Mouse (Mus musculus) CD8-positive naive resting alpha-beta T cell, adult 57 days (primary cell): Measurements from ENCODE around the gene Hist2h2ab. TPM values are rescaled to one million over a fixed set of nuclear protein-coding genes. Genes with fewer than 3 reads are reported as not detected.

Source experiments
- total RNA-seq: library from RNA; stranded (reverse); gene quantifications from one replicate; pipeline ENCODE4 v1.2.4, GENCODE M21; 2023

Hist2h2ab gene
- 1.8 TPM for total RNA-seq

DNA sequence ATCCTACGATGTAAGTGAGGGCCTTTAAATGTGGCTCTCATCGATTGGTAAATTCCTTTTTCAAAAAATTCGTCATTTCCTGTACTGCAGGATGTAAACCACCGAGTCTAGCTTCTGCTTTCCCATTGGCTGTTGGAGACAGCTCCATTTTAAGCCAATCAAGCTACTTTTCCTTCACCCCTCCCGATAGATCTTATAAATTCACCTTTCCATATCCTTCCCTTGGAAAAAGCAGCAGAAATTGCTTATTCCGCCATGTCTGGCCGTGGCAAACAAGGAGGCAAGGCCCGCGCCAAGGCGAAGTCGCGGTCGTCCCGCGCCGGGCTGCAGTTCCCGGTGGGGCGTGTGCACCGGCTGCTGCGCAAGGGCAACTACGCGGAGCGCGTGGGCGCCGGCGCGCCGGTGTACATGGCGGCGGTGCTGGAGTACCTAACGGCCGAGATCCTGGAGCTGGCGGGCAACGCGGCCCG is at the start of gene Hist2h2ab, which contains the start of gene Bola1:
Gene Hist2h2ab (plus strand): TSS at position 205 of the 470 bp plus-strand sequence.
Gene Bola1 (minus strand): TSS at position 49 of the 470 bp plus-strand sequence.

GRCm38 (mm10) chr3:96172197-96173178 is 47.2 kb upstream of the Hist2h2ab start, which contains the start of gene Sf3b4:
Sf3b4 (plus strand) TSS chr3:96172332.

GRCm38 (mm10) chr3:96180727-96181477 is 38.8 kb upstream of the Hist2h2ab start, which contains the start of gene Sv2a:
Sv2a (plus strand) TSS chr3:96181151.

GRCm38 (mm10) chr3:96220765-96221639 is 1.3 kb downstream of the Hist2h2ab start, which contains the start of the genes Hist2h2ac and Hist2h2be:
Hist2h2ac (minus strand) TSS chr3:96220880.
Hist2h2be (plus strand) TSS chr3:96221119.

DNA sequence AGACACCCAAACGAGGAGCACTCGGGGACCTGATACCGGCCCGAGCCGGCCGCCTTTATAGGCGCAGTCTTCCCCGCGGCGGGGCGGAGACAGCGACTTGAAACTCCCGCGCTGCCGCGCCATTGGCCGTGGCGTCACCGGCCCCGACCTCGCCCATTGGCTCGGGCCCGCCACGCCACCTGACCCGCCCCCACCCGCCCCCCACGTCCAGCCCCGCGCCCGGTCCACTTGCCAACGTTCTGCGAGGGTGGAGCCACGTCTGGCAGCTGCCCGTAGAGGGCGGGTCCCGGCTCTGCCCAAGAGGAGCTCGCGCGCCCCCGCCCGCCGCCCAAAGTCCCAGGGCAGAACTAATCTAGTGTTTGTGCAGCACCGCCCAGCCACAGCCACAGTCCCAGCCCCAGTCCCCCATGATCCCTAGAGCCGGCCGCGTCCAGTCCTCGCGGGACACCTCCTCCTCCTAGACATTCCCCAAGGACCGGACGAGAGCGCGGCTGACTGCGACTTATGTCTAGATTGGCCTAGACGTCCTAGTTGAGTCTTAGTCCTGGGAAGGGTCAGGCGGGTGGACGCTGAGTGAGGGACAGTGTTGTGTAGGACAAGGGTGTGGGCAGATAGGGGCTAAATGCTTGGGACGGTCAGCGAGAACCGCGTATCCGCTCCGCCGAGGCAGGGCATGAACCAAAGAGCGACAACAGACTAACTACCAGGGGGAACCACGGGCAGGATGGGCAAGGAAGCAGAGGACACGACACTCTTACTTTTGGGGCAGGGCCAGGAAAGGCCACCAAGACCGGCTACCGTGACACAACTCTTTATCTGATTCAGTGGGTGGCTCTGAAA is 19.5 kb downstream of the Hist2h2ab start, which contains the start of gene Hist2h3c2:
Gene Hist2h3c2 (minus strand): TSS at position 174 of the 840 bp plus-strand sequence.

DNA sequence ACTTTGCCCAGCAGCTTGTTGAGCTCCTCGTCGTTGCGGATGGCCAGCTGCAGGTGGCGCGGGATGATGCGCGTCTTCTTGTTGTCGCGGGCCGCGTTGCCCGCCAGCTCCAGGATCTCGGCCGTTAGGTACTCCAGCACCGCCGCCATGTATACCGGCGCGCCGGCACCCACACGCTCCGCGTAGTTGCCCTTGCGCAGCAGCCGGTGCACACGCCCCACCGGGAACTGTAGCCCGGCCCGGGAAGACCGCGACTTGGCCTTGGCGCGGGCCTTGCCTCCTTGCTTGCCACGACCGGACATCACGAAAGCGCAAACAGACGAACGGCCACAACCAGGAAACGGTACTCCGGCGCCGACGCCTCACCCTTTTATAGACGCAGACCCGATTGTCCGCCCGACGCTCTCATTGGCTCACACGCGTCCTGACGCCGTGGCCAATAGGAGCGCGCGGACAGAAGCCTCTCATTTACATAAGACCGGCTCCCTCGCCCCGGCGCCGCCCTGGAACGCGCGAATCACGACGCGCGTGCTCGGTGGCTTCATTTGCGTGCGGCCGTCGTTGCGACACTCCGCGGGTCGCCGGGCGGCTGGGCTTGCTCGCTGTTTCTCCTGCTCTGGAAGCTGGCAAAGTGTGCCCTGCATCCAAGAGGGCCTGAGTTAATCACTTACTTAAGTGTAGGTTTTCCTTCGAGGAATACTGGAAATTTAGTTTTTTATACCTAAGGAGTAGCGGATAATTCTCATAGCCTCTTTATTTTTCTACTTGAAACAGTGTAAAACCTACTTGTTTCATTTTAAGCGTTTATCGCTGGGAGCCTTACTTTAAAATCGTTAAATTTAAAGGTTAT is 20.5 kb downstream of the Hist2h2ab start, which contains the start of gene Hist2h2aa2:
Gene Hist2h2aa2 (minus strand): TSS at position 328 of the 850 bp plus-strand sequence.

DNA sequence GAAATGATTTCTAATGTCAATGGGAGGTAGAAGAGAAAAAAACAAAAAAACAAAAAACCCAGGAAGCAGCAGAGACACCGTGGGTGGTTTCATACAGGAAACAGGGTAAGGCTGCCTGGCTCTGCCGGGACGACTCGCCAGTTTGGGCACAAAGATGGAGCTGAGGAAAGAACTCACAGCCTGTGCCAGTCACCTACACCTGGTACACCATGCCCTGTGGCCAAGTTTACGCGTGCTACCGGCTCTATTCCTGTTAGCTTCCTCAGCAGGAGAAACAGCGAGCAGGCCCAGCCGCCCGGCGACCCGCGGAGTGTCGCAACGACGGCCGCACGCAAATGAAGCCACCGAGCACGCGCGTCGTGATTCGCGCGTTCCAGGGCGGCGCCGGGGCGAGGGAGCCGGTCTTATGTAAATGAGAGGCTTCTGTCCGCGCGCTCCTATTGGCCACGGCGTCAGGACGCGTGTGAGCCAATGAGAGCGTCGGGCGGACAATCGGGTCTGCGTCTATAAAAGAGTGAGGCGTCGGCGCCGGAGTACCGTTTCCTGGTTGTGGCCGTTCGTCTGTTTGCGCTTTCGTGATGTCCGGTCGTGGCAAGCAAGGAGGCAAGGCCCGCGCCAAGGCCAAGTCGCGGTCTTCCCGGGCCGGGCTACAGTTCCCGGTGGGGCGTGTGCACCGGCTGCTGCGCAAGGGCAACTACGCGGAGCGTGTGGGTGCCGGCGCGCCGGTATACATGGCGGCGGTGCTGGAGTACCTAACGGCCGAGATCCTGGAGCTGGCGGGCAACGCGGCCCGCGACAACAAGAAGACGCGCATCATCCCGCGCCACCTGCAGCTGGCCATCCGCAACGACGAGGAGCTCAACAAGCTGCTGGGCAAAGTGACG is 25.6 kb downstream of the Hist2h2ab start, which contains the start of gene Hist2h2aa1:
Gene Hist2h2aa1 (plus strand): TSS at position 495 of the 884 bp plus-strand sequence.

DNA sequence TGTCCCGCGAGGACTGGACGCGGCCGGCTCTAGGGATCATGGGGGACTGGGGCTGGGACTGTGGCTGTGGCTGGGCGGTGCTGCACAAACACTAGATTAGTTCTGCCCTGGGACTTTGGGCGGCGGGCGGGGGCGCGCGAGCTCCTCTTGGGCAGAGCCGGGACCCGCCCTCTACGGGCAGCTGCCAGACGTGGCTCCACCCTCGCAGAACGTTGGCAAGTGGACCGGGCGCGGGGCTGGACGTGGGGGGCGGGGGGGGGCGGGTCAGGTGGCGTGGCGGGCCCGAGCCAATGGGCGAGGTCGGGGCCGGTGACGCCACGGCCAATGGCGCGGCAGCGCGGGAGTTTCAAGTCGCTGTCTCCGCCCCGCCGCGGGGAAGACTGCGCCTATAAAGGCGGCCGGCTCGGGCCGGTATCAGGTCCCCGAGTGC is 26.8 kb downstream of the Hist2h2ab start, which contains the start of gene Hist2h3c1:
Gene Hist2h3c1 (plus strand): TSS at position 259 of the 430 bp plus-strand sequence.

GRCm38 (mm10) chr3:96262979-96263550 is 43.4 kb downstream of the Hist2h2ab start, which contains the start of gene Hist2h4:
Hist2h4 (minus strand) TSS chr3:96263311.

DNA sequence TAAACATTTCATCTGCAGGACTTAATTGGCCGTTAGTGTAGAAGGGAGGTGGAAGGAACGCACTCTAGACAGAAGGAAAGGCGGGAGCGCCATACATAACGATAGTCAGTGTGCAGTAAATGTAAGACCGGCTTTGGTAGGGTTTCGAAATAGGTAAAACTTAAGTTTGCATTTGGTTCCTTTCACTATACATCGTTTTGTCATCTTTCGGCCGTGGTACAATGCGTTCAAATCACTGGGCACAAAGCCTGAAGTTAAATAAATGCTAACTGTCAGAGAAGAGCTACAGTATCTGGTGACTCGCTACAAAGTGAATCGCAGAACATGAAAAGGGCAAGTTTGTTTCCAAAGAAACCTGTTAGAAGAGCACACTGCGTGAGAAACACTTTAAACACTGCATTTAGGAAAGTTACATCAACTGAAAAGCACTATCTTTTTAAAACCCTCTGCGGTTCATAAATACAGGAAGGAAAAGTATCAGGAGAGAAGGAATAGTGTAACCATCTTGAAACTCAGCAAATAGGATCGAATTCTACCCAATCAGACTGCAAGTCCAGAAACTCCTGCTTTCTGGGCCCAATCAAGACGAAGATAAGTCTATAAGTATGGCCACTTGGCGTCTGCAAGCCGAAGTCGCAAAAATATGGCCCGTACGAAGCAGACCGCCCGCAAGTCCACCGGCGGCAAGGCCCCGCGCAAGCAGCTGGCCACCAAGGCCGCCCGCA is 48.5 kb downstream of the Hist2h2ab start, which contains the start of gene Hist2h3b:
Gene Hist2h3b (plus strand): TSS at position 604 of the 725 bp plus-strand sequence.

Other genes with a start within 250 kb of the Hist2h2ab start
- gene Plekho1, start 223.9 kb upstream of the Hist2h2ab start, total RNA-seq, result 52.2 TPM
- gene Vps45, start 161.4 kb upstream of the Hist2h2ab start, total RNA-seq, result 12.4 TPM
- 27.0 TPM for gene Otud7b, start 115.3 kb upstream of the Hist2h2ab start, total RNA-seq
- gene Mtmr11, start 57.9 kb upstream of the Hist2h2ab start, total RNA-seq, result 1.9 TPM
- 78.1 TPM for gene Sf3b4, start 47.5 kb upstream of the Hist2h2ab start, total RNA-seq
- 3.9 TPM for gene Sv2a, start 38.7 kb upstream of the Hist2h2ab start, total RNA-seq
- gene Bola1, start 156 bp upstream of the Hist2h2ab start, total RNA-seq, result 10.8 TPM
- 48.7 TPM for gene Hist2h2ac, start 1.0 kb downstream of the Hist2h2ab start, total RNA-seq
- 1.9 TPM for gene Hist2h2be, start 1.3 kb downstream of the Hist2h2ab start, total RNA-seq
- 2.4 TPM for gene Hist2h3c2, start 19.3 kb downstream of the Hist2h2ab start, total RNA-seq
- gene Hist2h2aa2, start 20.4 kb downstream of the Hist2h2ab start, total RNA-seq, result 338 TPM
- gene Hist2h2aa1, start 25.6 kb downstream of the Hist2h2ab start, total RNA-seq, result 7.8 TPM
- not detected for gene Hist2h3c1, start 26.8 kb downstream of the Hist2h2ab start, total RNA-seq
- 53.0 TPM for gene Hist2h4, start 43.4 kb downstream of the Hist2h2ab start, total RNA-seq
- gene Hist2h3b, start 48.8 kb downstream of the Hist2h2ab start, total RNA-seq, result 64.4 TPM
- gene Hist2h2bb, start 49.9 kb downstream of the Hist2h2ab start, total RNA-seq, result 149 TPM
- 0.24 TPM for gene Fcgr1, start 74.1 kb downstream of the Hist2h2ab start, total RNA-seq
- gene BC107364, start 232.4 kb downstream of the Hist2h2ab start, total RNA-seq, result not detected